Mouse (Mus musculus): ENCODE data around the gene Gpx8. TPM values are rescaled to one million over a fixed set of nuclear protein-coding genes. Genes with fewer than 3 reads are reported as not detected.

Gene Gpx8
- polyA plus RNA-seq, 1 experiment from 2014 or later, result 62.8 TPM

- Histone ChIP-seq H3K4me2 (no peak overlapping the region), H3K9ac (no peak overlapping the region), H3K27me3 (no peaks in the 10 kb centered on the region), H3K4me3 (no peak overlapping the region; the same call in 1 of the 2 replicates), H3K4me1 (0 out of 2 replicates have a peak, but pooled peaks cover 5% of the 10 kb centered on the region), H3K27ac (no peak overlapping the region), H3K9me3 (replicated peaks) (no peaks in the 10 kb centered on the region), H3K36me3 (ENCODE audit: poor library complexity, severe bottlenecking) (peaks cover 6% of the 10 kb centered on the region; the same call in 1 of the 2 replicates)
- peak; percentile 63 for ATAC-seq
Observed at GRCm38 (mm10) chr13:113047018-113047417, 808 bp upstream of the Gpx8 start.

GRCm38 (mm10) chr13:113045458-113046110, 626 bp downstream of the Gpx8 start:
- peaks cover 6% of the 10 kb centered on the region; the same call in 1 of the 2 replicates for H3K36me3 ChIP-seq (ENCODE audit: poor library complexity, severe bottlenecking)
- no peaks in the 10 kb centered on the region for H3K9me3 ChIP-seq (replicated peaks)
- H3K27ac ChIP-seq, result no peak overlapping the region
- no peaks in the 10 kb centered on the region for H3K27me3 ChIP-seq
- no peak for ATAC-seq
- H3K4me3 ChIP-seq, result peak overlapping the region; percentile 42
- H3K4me1 ChIP-seq, result 0 out of 2 replicates have a peak, but pooled peaks cover 5% of the 10 kb centered on the region
- H3K9ac ChIP-seq, result peak overlapping the region; percentile 40
- WGBS, result 21% methylated on average over 18 of the region's 18 CpGs
- H3K4me2 ChIP-seq, result peak overlapping the region; percentile 65

GRCm38 (mm10) chr13:113044876-113045275, 1.3 kb downstream of the Gpx8 start:
- peak overlapping the region; percentile 65 for H3K4me2 ChIP-seq
- 84% methylated on average over 3 of the region's 3 CpGs for WGBS
- H3K9ac ChIP-seq, result no peak overlapping the region
- H3K27ac ChIP-seq, result no peak overlapping the region
- H3K4me1 ChIP-seq, result 0 out of 2 replicates have a peak, but pooled peaks cover 5% of the 10 kb centered on the region
- ATAC-seq, result no peak
- peaks cover 6% of the 10 kb centered on the region; the same call in 1 of the 2 replicates for H3K36me3 ChIP-seq (ENCODE audit: poor library complexity, severe bottlenecking)
- H3K4me3 ChIP-seq, result peak overlapping the region; percentile 42
- H3K27me3 ChIP-seq, result no peaks in the 10 kb centered on the region
- H3K9me3 ChIP-seq (replicated peaks), result no peaks in the 10 kb centered on the region

GRCm38 (mm10) chr13:113035852-113036251, 10.4 kb downstream of the Gpx8 start:
- WGBS, result 2% methylated on average over 4 of the region's 4 CpGs
- peaks cover 39% of the 10 kb centered on the region for H3K27me3 ChIP-seq
- no peaks in the 10 kb centered on the region for H3K9me3 ChIP-seq (replicated peaks)
- no peaks in the 10 kb centered on the region for H3K36me3 ChIP-seq (ENCODE audit: poor library complexity, severe bottlenecking)
- peak; percentile 83 for ATAC-seq
- H3K4me1 ChIP-seq, result peaks cover 24% of the 10 kb centered on the region
- H3K4me2 ChIP-seq, result peak overlapping the region; percentile 97
- no peak overlapping the region for H3K27ac ChIP-seq
- H3K4me3 ChIP-seq, result peak overlapping the region; percentile 55
- no peak overlapping the region for H3K9ac ChIP-seq

GRCm38 (mm10) chr13:113034950-113035421, 11.2 kb downstream of the Gpx8 start, which contains the start of gene Cdc20b:
Cdc20b (plus strand) TSS chr13:113035111.
- H3K4me3 ChIP-seq, result peak within 1 kb of the TSS; percentile 55
- no peaks in the 10 kb centered on the region for H3K36me3 ChIP-seq (ENCODE audit: poor library complexity, severe bottlenecking)
- no peak within 1 kb of the TSS for H3K27ac ChIP-seq
- WGBS, result under 1% methylated on average over 46 of the region's 46 CpGs
- peaks cover 24% of the 10 kb centered on the region for H3K4me1 ChIP-seq
- H3K9me3 ChIP-seq (replicated peaks), result no peaks in the 10 kb centered on the region
- peaks cover 44% of the 10 kb centered on the region for H3K27me3 ChIP-seq
- H3K9ac ChIP-seq, result peak within 1 kb of the TSS; percentile 70
- peak; percentile 40; the same call in 1 of the 2 replicates for ATAC-seq
- peak within 1 kb of the TSS; percentile 97 for H3K4me2 ChIP-seq

- H3K9me3 ChIP-seq (replicated peaks), result no peaks in the 10 kb centered on the region
- peaks cover 24% of the 10 kb centered on the region for H3K4me1 ChIP-seq
- 1% methylated on average over 11 of the region's 11 CpGs for WGBS
- no peak overlapping the region for H3K27ac ChIP-seq
- peak overlapping the region; percentile 55 for H3K4me3 ChIP-seq
- peaks cover 48% of the 10 kb centered on the region for H3K27me3 ChIP-seq
- no peaks in the 10 kb centered on the region for H3K36me3 ChIP-seq (ENCODE audit: poor library complexity, severe bottlenecking)
- H3K9ac ChIP-seq, result peak overlapping the region; percentile 70; the same call in 1 of the 2 replicates
- H3K4me2 ChIP-seq, result peak overlapping the region; percentile 97
- peak; percentile 57; the same call in 1 of the 2 replicates for ATAC-seq
Observed at GRCm38 (mm10) chr13:113034271-113034886, 11.8 kb downstream of the Gpx8 start.

- Histone ChIP-seq H3K4me2 (peak overlapping the region; percentile 77; the same call in 1 of the 2 replicates), H3K9ac (no peak overlapping the region), H3K36me3 (ENCODE audit: poor library complexity, severe bottlenecking) (no peaks in the 10 kb centered on the region), H3K27ac (no peak overlapping the region), H3K9me3 (replicated peaks) (no peaks in the 10 kb centered on the region), H3K4me1 (peaks cover 24% of the 10 kb centered on the region), H3K27me3 (peaks cover 62% of the 10 kb centered on the region), H3K4me3 (no peak overlapping the region)
- no peak for ATAC-seq
Observed at GRCm38 (mm10) chr13:113032831-113033230, 13.4 kb downstream of the Gpx8 start.

- WGBS, result under 1% methylated on average over 40 of the region's 40 CpGs
- peak overlapping the region; percentile 71 for H3K9ac ChIP-seq
- H3K4me2 ChIP-seq, result peak overlapping the region; percentile 77
- peak; percentile 57 for ATAC-seq
- H3K4me1 ChIP-seq, result peaks cover 24% of the 10 kb centered on the region
- H3K4me3 ChIP-seq, result peak overlapping the region; percentile 56
- no peaks in the 10 kb centered on the region for H3K36me3 ChIP-seq (ENCODE audit: poor library complexity, severe bottlenecking)
- peaks cover 59% of the 10 kb centered on the region for H3K27me3 ChIP-seq
- H3K27ac ChIP-seq, result 0 out of 2 replicates have a peak overlapping the region, but pooled peaks have one; percentile 10
- no peaks in the 10 kb centered on the region for H3K9me3 ChIP-seq (replicated peaks)
Observed at GRCm38 (mm10) chr13:113031792-113032571, 14.2 kb downstream of the Gpx8 start.

GRCm38 (mm10) chr13:113031351-113031750, 14.9 kb downstream of the Gpx8 start:
- Histone ChIP-seq H3K4me1 (peaks cover 24% of the 10 kb centered on the region), H3K9ac (0 out of 2 replicates have a peak overlapping the region, but pooled peaks have one; percentile 71), H3K4me3 (peak overlapping the region; percentile 56), H3K9me3 (replicated peaks) (no peaks in the 10 kb centered on the region), H3K36me3 (ENCODE audit: poor library complexity, severe bottlenecking) (no peaks in the 10 kb centered on the region), H3K27ac (no peak overlapping the region), H3K27me3 (peaks cover 59% of the 10 kb centered on the region), H3K4me2 (peak overlapping the region; percentile 77)
- WGBS, result 2% methylated on average over 7 of the region's 7 CpGs
- ATAC-seq, result peak; percentile 0; the same call in 1 of the 2 replicates

- no peaks in the 10 kb centered on the region for H3K9me3 ChIP-seq (replicated peaks)
- no peak overlapping the region for H3K4me2 ChIP-seq
- peaks cover 9% of the 10 kb centered on the region; the same call in 1 of the 2 replicates for H3K27me3 ChIP-seq
- ATAC-seq, result no peak
- no peaks in the 10 kb centered on the region for H3K4me1 ChIP-seq
- H3K4me3 ChIP-seq, result no peak overlapping the region
- no peaks in the 10 kb centered on the region for H3K36me3 ChIP-seq (ENCODE audit: poor library complexity, severe bottlenecking)
- H3K27ac ChIP-seq, result no peak overlapping the region
- no peak overlapping the region for H3K9ac ChIP-seq
- 85% methylated on average over 17 of the region's 17 CpGs for WGBS
Observed at GRCm38 (mm10) chr13:113023274-113024143, 22.7 kb downstream of the Gpx8 start.

GRCm38 (mm10) chr13:113022467-113022866, 23.7 kb downstream of the Gpx8 start:
- Histone ChIP-seq H3K27ac (no peak overlapping the region), H3K4me1 (no peaks in the 10 kb centered on the region), H3K27me3 (peaks cover 2% of the 10 kb centered on the region; the same call in 1 of the 2 replicates), H3K4me3 (no peak overlapping the region), H3K4me2 (no peak overlapping the region), H3K9me3 (replicated peaks) (no peaks in the 10 kb centered on the region), H3K9ac (no peak overlapping the region), H3K36me3 (ENCODE audit: poor library complexity, severe bottlenecking) (no peaks in the 10 kb centered on the region)
- WGBS, result 75% methylated on average over 8 of the region's 8 CpGs
- ATAC-seq, result no peak

Data from forebrain, embryonic 13.5 days (tissue).